Mouse (Mus musculus): ENCODE measurements at regions not wholly inside any gene's neighbourhood (a gene's known extent, or its start where the extent isn't known, plus 50 kb on each side); places are given as distances from the start of the nearest gene placed in this dataset.
A peak's percentile ranks its signal among the peaks of the same experiment; 100 is the strongest.

DNA sequence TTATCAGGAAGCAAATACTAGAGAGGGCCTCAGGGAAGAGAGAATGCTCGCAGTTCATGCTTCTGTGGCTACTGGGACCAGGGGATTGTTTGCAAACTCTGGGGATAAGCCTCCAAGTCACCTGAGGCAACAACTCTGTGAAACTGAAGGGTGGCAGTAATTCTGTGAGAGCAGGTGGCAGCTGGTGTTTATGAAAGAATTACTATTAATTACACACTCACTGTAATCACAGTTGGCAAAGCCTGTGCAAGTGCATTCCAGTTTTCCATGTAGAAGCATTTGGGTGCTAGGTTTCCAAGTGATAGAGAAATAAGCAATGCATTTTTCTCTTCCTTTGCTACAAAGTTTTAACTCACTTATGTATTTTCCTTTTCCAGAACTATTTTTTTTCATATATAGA is 578.5 kb downstream of the Ets1 start:
- Histone ChIP-seq H3K36me3 (ENCODE audit: control insufficient read depth, insufficient read depth, low read length) (no peaks in the 10 kb centered on the region), H3K27ac (ENCODE audit: insufficient read depth, low read depth, low read length) (no peak overlapping the region), H3K27me3 (replicated peaks; ENCODE audit: control insufficient read depth, insufficient read depth, low read length) (no peaks in the 10 kb centered on the region), H3K4me3 (ENCODE audit: insufficient read depth, low read depth, low read length) (no peak overlapping the region), H3K4me1 (ENCODE audit: control insufficient read depth, insufficient read depth, low read length) (no peaks in the 10 kb centered on the region)
- peak; percentile 5 for DNase-seq
- no peak for TF ChIP-seq POLR2A (IDR thresholded peaks at IDR 0.05; ENCODE audit: low read depth, low read length)
- no peak for TF ChIP-seq CTCF (conservative IDR thresholded peaks at IDR 0.05; ENCODE audit: insufficient read depth, insufficient read length, low read depth, low read length)
- WGBS: 62% methylated on average over 1 of the region's 1 CpGs

DNA sequence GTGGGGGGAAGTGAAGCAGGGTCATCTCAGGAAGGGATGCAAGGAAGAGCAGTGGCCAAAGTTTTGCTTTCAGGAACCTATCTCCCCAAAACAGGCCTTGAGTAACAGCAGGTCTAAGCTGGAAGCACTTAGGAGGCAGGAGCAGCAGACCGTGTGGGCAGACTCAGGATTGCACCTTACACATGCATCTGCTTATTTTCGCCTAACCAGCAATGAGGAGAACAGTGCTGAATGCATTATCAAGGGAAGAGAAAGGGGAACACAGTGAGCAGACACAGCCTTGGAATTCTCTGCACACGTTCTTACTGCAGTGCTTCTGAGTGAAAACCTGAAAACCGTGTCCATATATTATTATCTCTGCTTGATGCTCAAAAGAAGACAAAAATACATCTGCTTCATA is 585.0 kb downstream of the Ets1 start:
- no peaks in the 10 kb centered on the region for H3K4me1 ChIP-seq (ENCODE audit: control insufficient read depth, insufficient read depth, low read length)
- H3K4me3 ChIP-seq (ENCODE audit: insufficient read depth, low read depth, low read length): no peak overlapping the region
- no peak overlapping the region for H3K27ac ChIP-seq (ENCODE audit: insufficient read depth, low read depth, low read length)
- TF ChIP-seq POLR2A (IDR thresholded peaks at IDR 0.05; ENCODE audit: low read depth, low read length) (no peak), CTCF (conservative IDR thresholded peaks at IDR 0.05; ENCODE audit: insufficient read depth, insufficient read length, low read depth, low read length) (no peak)
- no peaks in the 10 kb centered on the region for H3K27me3 ChIP-seq (replicated peaks; ENCODE audit: control insufficient read depth, insufficient read depth, low read length)
- 79% methylated on average over 4 of the region's 4 CpGs for WGBS
- no peak for DNase-seq
- no peaks in the 10 kb centered on the region for H3K36me3 ChIP-seq (ENCODE audit: control insufficient read depth, insufficient read depth, low read length)

DNA sequence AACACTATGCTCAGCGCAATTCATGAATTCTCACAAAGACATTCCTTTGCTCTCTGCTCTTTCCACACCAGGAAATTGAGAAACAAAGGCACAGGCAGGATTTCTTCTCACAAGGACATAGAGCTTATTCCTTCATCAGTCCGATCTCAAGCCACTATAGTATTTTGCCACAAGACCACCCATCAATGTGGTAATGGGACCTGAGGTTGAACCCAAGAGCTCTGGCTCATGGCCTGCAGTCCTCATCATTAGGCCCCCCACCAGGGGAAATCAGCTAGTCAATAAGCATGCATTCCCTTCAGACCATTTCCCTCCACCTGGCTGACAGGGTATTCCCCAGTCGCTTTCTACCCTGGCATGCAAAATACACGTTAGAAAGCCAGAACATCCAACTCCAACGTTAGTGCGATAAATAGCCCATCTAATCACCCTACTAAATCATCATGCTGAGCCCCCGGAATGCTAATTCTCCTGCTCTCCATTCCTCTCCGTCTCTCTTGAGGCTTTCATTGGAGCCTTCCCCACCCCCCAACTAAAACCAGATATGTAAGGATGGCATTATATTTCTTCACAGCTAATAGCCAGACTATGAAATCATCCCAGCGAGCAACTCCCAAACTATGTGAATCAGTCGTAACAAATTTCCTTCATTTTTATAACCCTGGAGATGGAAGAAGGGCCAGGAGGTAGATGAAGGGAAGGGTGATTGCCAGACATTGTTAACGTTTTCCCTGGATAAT is 586.2 kb downstream of the Ets1 start:
- TF ChIP-seq CTCF (conservative IDR thresholded peaks at IDR 0.05; ENCODE audit: insufficient read depth, insufficient read length, low read depth, low read length) (no peak), POLR2A (IDR thresholded peaks at IDR 0.05; ENCODE audit: low read depth, low read length) (no peak)
- WGBS: 68% methylated on average over 11 of the region's 11 CpGs
- Histone ChIP-seq H3K27me3 (replicated peaks; ENCODE audit: control insufficient read depth, insufficient read depth, low read length) (no peaks in the 10 kb centered on the region), H3K36me3 (ENCODE audit: control insufficient read depth, insufficient read depth, low read length) (no peaks in the 10 kb centered on the region), H3K27ac (ENCODE audit: insufficient read depth, low read depth, low read length) (no peak overlapping the region), H3K4me1 (ENCODE audit: control insufficient read depth, insufficient read depth, low read length) (no peaks in the 10 kb centered on the region), H3K4me3 (ENCODE audit: insufficient read depth, low read depth, low read length) (no peak overlapping the region)
- no peak for DNase-seq

DNA sequence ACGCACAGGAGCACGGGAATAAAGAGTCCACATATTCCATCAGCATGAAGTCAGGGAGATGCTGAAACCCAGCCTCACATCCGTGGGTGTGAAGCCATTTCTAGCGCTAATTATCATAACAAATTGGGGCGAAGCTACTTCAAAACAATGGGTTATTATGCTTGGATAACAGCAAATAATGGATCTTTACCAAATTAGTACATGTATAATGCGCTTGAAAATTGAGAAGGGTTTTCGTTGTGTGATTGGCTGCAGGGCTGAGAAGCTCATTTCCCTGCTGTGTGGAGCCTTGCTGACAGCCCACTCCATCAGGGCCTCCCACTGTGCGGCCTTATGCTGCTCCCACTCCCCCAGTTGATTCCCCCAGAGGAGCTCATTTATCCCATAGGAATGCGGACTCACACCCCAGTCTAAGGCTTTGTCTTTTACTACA is 597.7 kb downstream of the Ets1 start:
- 35% methylated on average over 9 of the region's 9 CpGs for WGBS
- Histone ChIP-seq H3K4me1 (ENCODE audit: control insufficient read depth, insufficient read depth, low read length) (no peaks in the 10 kb centered on the region), H3K27me3 (replicated peaks; ENCODE audit: control insufficient read depth, insufficient read depth, low read length) (no peaks in the 10 kb centered on the region), H3K27ac (ENCODE audit: insufficient read depth, low read depth, low read length) (no peak overlapping the region), H3K4me3 (ENCODE audit: insufficient read depth, low read depth, low read length) (no peak overlapping the region), H3K36me3 (ENCODE audit: control insufficient read depth, insufficient read depth, low read length) (no peaks in the 10 kb centered on the region)
- no peak for TF ChIP-seq CTCF (conservative IDR thresholded peaks at IDR 0.05; ENCODE audit: insufficient read depth, insufficient read length, low read depth, low read length)
- TF ChIP-seq POLR2A (IDR thresholded peaks at IDR 0.05; ENCODE audit: low read depth, low read length): no peak
- no peak for DNase-seq

DNA sequence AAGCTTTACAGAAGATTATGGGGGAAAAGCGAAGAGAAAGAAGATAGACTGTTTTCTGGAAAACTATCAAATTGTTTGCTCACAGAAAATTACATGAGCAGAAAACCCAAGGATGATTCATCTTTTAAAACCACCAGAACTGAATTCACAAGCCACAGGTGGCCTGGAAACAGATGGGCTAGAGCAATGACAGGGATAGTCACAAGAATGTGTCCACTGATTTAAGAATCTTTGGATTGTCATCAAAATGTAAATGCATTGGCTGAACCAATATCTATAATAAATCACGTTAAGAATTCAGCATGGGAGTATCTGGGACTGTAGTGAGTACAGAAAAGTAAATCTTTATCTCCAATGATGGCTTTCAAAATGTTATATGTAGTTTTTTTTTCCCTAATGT is 602.2 kb downstream of the Ets1 start:
- 92% methylated on average over 2 of the region's 2 CpGs for WGBS
- Histone ChIP-seq H3K27ac (ENCODE audit: insufficient read depth, low read depth, low read length) (no peak overlapping the region), H3K4me3 (ENCODE audit: insufficient read depth, low read depth, low read length) (no peak overlapping the region), H3K4me1 (ENCODE audit: control insufficient read depth, insufficient read depth, low read length) (no peaks in the 10 kb centered on the region), H3K36me3 (ENCODE audit: control insufficient read depth, insufficient read depth, low read length) (no peaks in the 10 kb centered on the region), H3K27me3 (replicated peaks; ENCODE audit: control insufficient read depth, insufficient read depth, low read length) (no peaks in the 10 kb centered on the region)
- DNase-seq: no peak
- TF ChIP-seq POLR2A (IDR thresholded peaks at IDR 0.05; ENCODE audit: low read depth, low read length): no peak
- no peak for TF ChIP-seq CTCF (conservative IDR thresholded peaks at IDR 0.05; ENCODE audit: insufficient read depth, insufficient read length, low read depth, low read length)

DNA sequence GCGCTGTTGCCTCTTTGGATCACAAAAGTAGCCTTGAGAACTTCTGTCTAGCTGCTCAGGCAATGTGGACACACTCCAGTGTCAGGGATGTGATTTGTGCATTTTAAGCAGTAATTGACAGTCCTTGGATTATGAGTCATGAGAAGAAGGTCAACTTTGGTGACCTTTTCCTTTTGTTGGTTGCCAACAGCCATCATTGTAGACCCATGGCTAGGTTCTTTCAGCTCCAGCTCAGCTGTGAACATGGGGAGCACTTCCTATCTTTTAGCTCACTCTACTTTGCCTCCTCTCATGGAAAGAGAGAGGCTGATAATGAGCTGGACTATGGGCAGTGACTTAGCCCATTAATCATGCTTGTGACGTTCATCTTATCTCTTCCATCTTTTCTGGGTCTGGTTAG is 602.8 kb downstream of the Ets1 start:
- TF ChIP-seq CTCF (conservative IDR thresholded peaks at IDR 0.05; ENCODE audit: insufficient read depth, insufficient read length, low read depth, low read length) (no peak), POLR2A (IDR thresholded peaks at IDR 0.05; ENCODE audit: low read depth, low read length) (no peak)
- WGBS: 68% methylated on average over 2 of the region's 2 CpGs
- no peak overlapping the region for H3K4me3 ChIP-seq (ENCODE audit: insufficient read depth, low read depth, low read length)
- H3K4me1 ChIP-seq (ENCODE audit: control insufficient read depth, insufficient read depth, low read length): no peaks in the 10 kb centered on the region
- no peak overlapping the region for H3K27ac ChIP-seq (ENCODE audit: insufficient read depth, low read depth, low read length)
- no peaks in the 10 kb centered on the region for H3K27me3 ChIP-seq (replicated peaks; ENCODE audit: control insufficient read depth, insufficient read depth, low read length)
- H3K36me3 ChIP-seq (ENCODE audit: control insufficient read depth, insufficient read depth, low read length): no peaks in the 10 kb centered on the region
- DNase-seq: no peak

DNA sequence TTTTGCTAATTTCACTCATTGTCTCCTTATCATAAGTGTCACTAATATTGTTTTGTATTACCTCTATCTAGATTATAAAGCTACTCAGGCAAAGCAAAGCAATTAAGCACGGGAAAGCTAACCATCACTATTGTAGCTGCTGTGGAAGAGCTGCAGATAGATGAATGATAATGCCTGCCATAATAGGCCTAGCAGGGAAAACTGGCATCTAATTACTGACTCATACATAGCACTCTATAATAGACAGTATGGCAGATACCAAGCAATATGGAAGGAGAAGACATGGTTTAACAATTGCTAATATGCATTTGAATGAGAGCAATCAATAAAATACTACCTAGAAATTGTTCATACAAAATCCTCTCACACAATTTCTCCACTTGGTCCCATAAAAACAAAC is 604.5 kb downstream of the Ets1 start:
- Histone ChIP-seq H3K4me1 (ENCODE audit: control insufficient read depth, insufficient read depth, low read length) (no peaks in the 10 kb centered on the region), H3K36me3 (ENCODE audit: control insufficient read depth, insufficient read depth, low read length) (no peaks in the 10 kb centered on the region), H3K4me3 (ENCODE audit: insufficient read depth, low read depth, low read length) (no peak overlapping the region), H3K27ac (ENCODE audit: insufficient read depth, low read depth, low read length) (no peak overlapping the region), H3K27me3 (replicated peaks; ENCODE audit: control insufficient read depth, insufficient read depth, low read length) (no peaks in the 10 kb centered on the region)
- no peak for TF ChIP-seq CTCF (conservative IDR thresholded peaks at IDR 0.05; ENCODE audit: insufficient read depth, insufficient read length, low read depth, low read length)
- TF ChIP-seq POLR2A (IDR thresholded peaks at IDR 0.05; ENCODE audit: low read depth, low read length): no peak
- WGBS: 67% methylated on average over 1 of the region's 1 CpGs
- DNase-seq: no peak
